Mouse (Mus musculus) liver, embryonic 12.5 days (tissue): Measurements from ENCODE around the gene Tns1. TPM values are rescaled to one million over a fixed set of nuclear protein-coding genes. Genes with fewer than 3 reads are reported as not detected.
A peak's percentile ranks its signal among the peaks of the same experiment; 100 is the strongest.

Source experiments
- ATAC-seq: fragments of 200-750 bp; cut with Nextera tagmentation; 2 replicates; pipeline ENCODE4 v1.8.0; 2017; ENCODE audit warnings: moderate number of reproducible peaks, mild to moderate bottlenecking, moderate library complexity
- H3K27ac ChIP-seq: fragments of 300-500 bp; sonication (generic); 2 replicates; pipeline ENCODE4 v1.5.1; 2016; ENCODE audit warnings: mild to moderate bottlenecking
- H3K27me3 ChIP-seq: fragments of 300-500 bp; sonication (generic); replicated peaks from 2 replicates; pipeline ENCODE4 v1.6.1; 2016; ENCODE audit warnings: mild to moderate bottlenecking, moderate library complexity
- H3K36me3 ChIP-seq: fragments of 300-500 bp; sonication (generic); 2 replicates; pipeline ENCODE4 v1.6.1; 2016; ENCODE audit warnings: mild to moderate bottlenecking, moderate library complexity
- H3K4me1 ChIP-seq: fragments of 300-500 bp; sonication (generic); 2 replicates; pipeline ENCODE4 v1.6.1; 2016
- H3K4me2 ChIP-seq: fragments of 300-500 bp; sonication (generic); 2 replicates; pipeline ENCODE4 v1.6.1; 2016; ENCODE audit warnings: mild to moderate bottlenecking, moderate library complexity
- H3K4me3 ChIP-seq: fragments of 300-500 bp; sonication (generic); 2 replicates; pipeline ENCODE4 v1.5.1; 2016; ENCODE audit warnings: mild to moderate bottlenecking, moderate library complexity
- H3K9ac ChIP-seq: fragments of 300-500 bp; sonication (generic); 2 replicates; pipeline ENCODE4 v1.6.1; 2016; ENCODE audit warnings: mild to moderate bottlenecking, moderate library complexity
- H3K9me3 ChIP-seq: fragments of 300-500 bp; sonication (generic); replicated peaks from 2 replicates; pipeline ENCODE4 v1.6.1; 2016; ENCODE audit warnings: mild to moderate bottlenecking, moderate library complexity
- WGBS: fragments of 180-500 bp; shearing (Covaris S2); methylation state at CpG from one replicate; pipeline ENCODE4 v1.1.7; 2016; ENCODE audit not compliant: insufficient replicate concordance; 5-methylcytosine and 5-hydroxymethylcytosine counted together
- polyA plus RNA-seq: library from polyadenylated mRNA; unstranded; fragments of >200 nt; fragmentation: Nextera tagmentation; extraction: Ambion mirVana; gene quantifications from 2 replicates; pipeline ENCODE4 v1.2.1, GENCODE M21; 2016

The Tns1 gene
- polyA plus RNA-seq, 1 experiment from 2014 or later: 13.1 TPM

- no peaks in the 10 kb centered on the region for H3K36me3 ChIP-seq
- peaks cover 5% of the 10 kb centered on the region for H3K4me1 ChIP-seq
- no peaks in the 10 kb centered on the region for H3K9me3 ChIP-seq
- no peak for ATAC-seq
- H3K9ac ChIP-seq: no peak overlapping the region
- no peak overlapping the region for H3K4me3 ChIP-seq
- peaks cover 70% of the 10 kb centered on the region for H3K27me3 ChIP-seq
- 64% methylated on average over 1 of the region's 1 CpGs for WGBS
- no peak overlapping the region for H3K27ac ChIP-seq
- H3K4me2 ChIP-seq: no peak overlapping the region
Measured at GRCm38 (mm10) chr1:74119115-74119514, 5.1 kb downstream of the Tns1 start.

GRCm38 (mm10) chr1:74117876-74118275 is 6.4 kb downstream of the Tns1 start:
- WGBS: 74% methylated on average over 6 of the region's 6 CpGs
- no peaks in the 10 kb centered on the region for H3K36me3 ChIP-seq
- H3K4me2 ChIP-seq: no peak overlapping the region
- H3K4me3 ChIP-seq: no peak overlapping the region
- peaks cover 63% of the 10 kb centered on the region for H3K27me3 ChIP-seq
- no peaks in the 10 kb centered on the region for H3K4me1 ChIP-seq
- H3K27ac ChIP-seq: no peak overlapping the region
- H3K9ac ChIP-seq: no peak overlapping the region
- H3K9me3 ChIP-seq: no peaks in the 10 kb centered on the region
- no peak for ATAC-seq

- 39% methylated on average over 3 of the region's 3 CpGs for WGBS
- H3K27me3 ChIP-seq: peaks cover 49% of the 10 kb centered on the region
- ATAC-seq: no peak
Measured at GRCm38 (mm10) chr1:74113071-74113470, 11.2 kb downstream of the Tns1 start.

GRCm38 (mm10) chr1:74111696-74112030 is 12.6 kb downstream of the Tns1 start:
- 42% methylated on average over 6 of the region's 6 CpGs for WGBS
- no peak for ATAC-seq

More at GRCm38 (mm10) chr1:74113071-74113470, 11.2 kb downstream of the Tns1 start:
- Histone ChIP-seq H3K27ac (no peak overlapping the region), H3K9ac (no peak overlapping the region), H3K36me3 (no peaks in the 10 kb centered on the region), H3K4me1 (peaks cover 9% of the 10 kb centered on the region; the same call in 1 of the 2 replicates), H3K9me3 (no peaks in the 10 kb centered on the region), H3K4me3 (no peak overlapping the region), H3K4me2 (no peak overlapping the region)

GRCm38 (mm10) chr1:74110932-74111695 is 13.1 kb downstream of the Tns1 start:
- no peak for ATAC-seq
- H3K27ac ChIP-seq: no peak overlapping the region

More at GRCm38 (mm10) chr1:74111696-74112030, 12.6 kb downstream of the Tns1 start:
- Histone ChIP-seq H3K9ac (no peak overlapping the region), H3K27ac (no peak overlapping the region), H3K27me3 (peaks cover 46% of the 10 kb centered on the region), H3K4me3 (no peak overlapping the region), H3K9me3 (no peaks in the 10 kb centered on the region), H3K4me1 (peaks cover 9% of the 10 kb centered on the region; the same call in 1 of the 2 replicates), H3K36me3 (no peaks in the 10 kb centered on the region), H3K4me2 (no peak overlapping the region)

DNA sequence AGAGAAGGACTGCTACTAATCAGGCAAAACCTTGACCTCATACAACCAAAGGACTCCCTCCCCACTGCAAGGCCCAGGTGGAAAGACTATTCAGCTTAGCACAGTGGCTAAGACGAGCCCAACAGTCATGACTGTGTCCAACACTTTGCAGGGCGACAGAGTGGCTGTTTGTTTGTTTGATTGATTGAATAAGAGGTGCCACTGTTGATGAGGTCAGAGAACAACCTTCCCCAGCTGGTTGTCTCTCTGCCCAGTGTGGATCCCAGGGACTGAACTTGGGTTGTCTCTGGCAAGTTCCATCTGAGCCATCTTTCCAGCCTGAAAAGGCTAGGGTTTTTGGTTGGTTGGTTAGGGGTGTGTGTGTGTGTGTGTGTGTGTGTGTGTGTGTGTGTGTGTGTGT is 14.6 kb downstream of the Tns1 start:
- H3K27me3 ChIP-seq: peaks cover 58% of the 10 kb centered on the region
- no peak overlapping the region for H3K4me2 ChIP-seq
- no peaks in the 10 kb centered on the region for H3K9me3 ChIP-seq
- no peak overlapping the region for H3K4me3 ChIP-seq
- H3K9ac ChIP-seq: no peak overlapping the region
- H3K27ac ChIP-seq: no peak overlapping the region
- no peaks in the 10 kb centered on the region for H3K36me3 ChIP-seq
- H3K4me1 ChIP-seq: peaks cover 9% of the 10 kb centered on the region; the same call in 1 of the 2 replicates
- no peak for ATAC-seq
- 38% methylated on average over 2 of the region's 2 CpGs for WGBS

More at GRCm38 (mm10) chr1:74110932-74111695, 13.1 kb downstream of the Tns1 start:
- Histone ChIP-seq H3K4me2 (no peak overlapping the region), H3K36me3 (no peaks in the 10 kb centered on the region), H3K4me3 (no peak overlapping the region), H3K4me1 (peaks cover 9% of the 10 kb centered on the region; the same call in 1 of the 2 replicates), H3K27me3 (peaks cover 50% of the 10 kb centered on the region), H3K9ac (no peak overlapping the region), H3K9me3 (no peaks in the 10 kb centered on the region)
- 34% methylated on average over 8 of the region's 8 CpGs for WGBS

- ATAC-seq: no peak
- Histone ChIP-seq H3K36me3 (no peaks in the 10 kb centered on the region), H3K27ac (no peak overlapping the region), H3K27me3 (peaks cover 68% of the 10 kb centered on the region), H3K9ac (no peak overlapping the region), H3K4me2 (no peak overlapping the region), H3K4me1 (peaks cover 9% of the 10 kb centered on the region; the same call in 1 of the 2 replicates), H3K4me3 (no peak overlapping the region), H3K9me3 (no peaks in the 10 kb centered on the region)
- 52% methylated on average over 4 of the region's 5 CpGs for WGBS
Measured at GRCm38 (mm10) chr1:74107931-74108618, 16.2 kb downstream of the Tns1 start.

DNA sequence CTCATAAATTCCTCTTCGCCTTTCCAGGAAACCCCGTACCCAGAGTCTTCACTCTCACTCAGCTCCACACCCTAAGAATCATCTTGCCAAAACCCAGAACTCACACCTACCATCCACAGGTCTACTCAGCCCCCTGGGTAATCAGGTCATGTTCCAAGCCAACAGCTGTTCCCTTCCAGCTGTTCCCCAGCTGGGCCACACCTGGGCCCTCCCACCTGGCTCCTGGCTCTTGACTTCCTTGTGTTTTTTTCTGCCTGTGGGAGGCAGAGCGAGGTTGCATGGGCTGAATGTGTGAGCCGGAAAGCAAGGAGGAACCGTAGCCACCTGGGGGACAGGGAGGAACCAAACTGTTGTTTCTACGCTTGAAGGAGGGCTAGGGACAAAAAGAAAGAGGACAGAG is 18.0 kb downstream of the Tns1 start:
- WGBS: 52% methylated on average over 6 of the region's 6 CpGs
- Histone ChIP-seq H3K4me3 (no peak overlapping the region), H3K36me3 (no peaks in the 10 kb centered on the region), H3K4me2 (no peak overlapping the region), H3K9ac (no peak overlapping the region), H3K4me1 (0 out of 2 replicates have a peak, but pooled peaks cover 3% of the 10 kb centered on the region), H3K9me3 (no peaks in the 10 kb centered on the region), H3K27me3 (peaks cover 74% of the 10 kb centered on the region), H3K27ac (no peak overlapping the region)
- ATAC-seq: no peak

GRCm38 (mm10) chr1:74105660-74106059 is 18.6 kb downstream of the Tns1 start:
- Histone ChIP-seq H3K9ac (no peak overlapping the region), H3K4me3 (no peak overlapping the region), H3K4me2 (no peak overlapping the region), H3K36me3 (no peaks in the 10 kb centered on the region), H3K9me3 (no peaks in the 10 kb centered on the region), H3K4me1 (no peaks in the 10 kb centered on the region), H3K27me3 (peaks cover 74% of the 10 kb centered on the region), H3K27ac (no peak overlapping the region)
- ATAC-seq: no peak
- WGBS: 66% methylated on average over 4 of the region's 4 CpGs

DNA sequence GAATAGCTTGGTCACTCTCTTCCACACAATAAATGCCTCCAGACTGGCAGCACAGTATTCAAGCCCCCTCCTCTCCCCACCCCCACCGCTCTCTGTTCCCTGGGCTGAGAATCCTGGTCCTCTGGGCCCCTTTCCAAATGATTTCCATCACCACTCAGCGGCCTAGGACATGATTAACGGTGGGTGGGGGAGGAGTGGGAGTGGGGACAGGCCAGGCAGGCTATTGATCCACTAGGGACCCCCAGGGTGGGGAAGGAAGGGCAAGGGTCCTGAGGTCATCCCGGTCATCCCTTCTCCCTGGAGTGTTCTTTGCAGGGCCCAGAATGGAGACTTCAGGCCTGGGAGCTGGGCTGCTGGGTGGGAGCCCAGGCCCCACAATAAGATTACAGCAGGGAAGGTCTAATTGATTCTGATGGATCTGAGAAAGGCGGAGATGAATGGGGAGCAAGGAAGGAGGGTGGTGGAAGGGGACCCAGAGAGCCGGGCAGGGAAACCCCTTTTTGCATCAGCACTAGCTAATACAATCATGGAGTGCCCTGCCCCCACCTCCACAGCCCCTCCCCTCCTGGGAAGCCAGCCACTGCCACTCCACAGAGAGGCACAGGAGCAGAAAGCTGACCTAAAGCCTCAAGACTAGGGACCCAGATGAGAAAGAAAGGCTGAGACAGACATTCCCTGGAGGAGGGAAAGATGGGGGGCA is 20.4 kb downstream of the Tns1 start:
- no peak overlapping the region for H3K27ac ChIP-seq
- peaks cover 77% of the 10 kb centered on the region for H3K27me3 ChIP-seq
- H3K4me2 ChIP-seq: no peak overlapping the region
- H3K36me3 ChIP-seq: no peaks in the 10 kb centered on the region
- H3K9ac ChIP-seq: no peak overlapping the region
- no peak for ATAC-seq
- WGBS: 38% methylated on average over 6 of the region's 6 CpGs
- no peaks in the 10 kb centered on the region for H3K9me3 ChIP-seq
- H3K4me1 ChIP-seq: 0 out of 2 replicates have a peak, but pooled peaks cover 4% of the 10 kb centered on the region
- no peak overlapping the region for H3K4me3 ChIP-seq

DNA sequence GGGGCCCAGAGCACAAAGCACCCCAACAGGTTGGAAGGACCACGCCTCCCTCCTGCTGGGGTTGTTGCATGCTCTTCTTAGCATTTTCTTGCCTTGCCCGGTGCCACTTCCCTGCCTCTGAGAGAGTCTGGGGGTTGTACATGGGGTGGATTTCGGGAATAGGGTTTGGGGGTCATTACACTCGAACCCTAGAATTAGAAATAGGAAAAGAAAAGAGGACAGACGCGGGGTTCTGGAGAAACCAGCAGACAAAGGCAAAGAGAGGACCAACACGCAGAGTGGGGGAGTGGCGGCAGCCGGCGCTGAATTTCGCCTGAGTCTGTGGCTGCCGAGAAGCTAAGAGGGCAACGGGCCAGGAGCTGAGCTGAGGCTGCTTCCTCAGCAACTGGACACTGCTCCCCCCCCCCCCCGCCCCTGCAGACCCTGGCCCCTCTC is 25.2 kb downstream of the Tns1 start:
- Histone ChIP-seq H3K4me2 (peak overlapping the region; percentile 56), H3K27ac (peak overlapping the region; percentile 28; the same call in 1 of the 2 replicates), H3K27me3 (peaks cover 97% of the 10 kb centered on the region), H3K4me3 (peak overlapping the region; percentile 41; the same call in 1 of the 2 replicates), H3K4me1 (0 out of 2 replicates have a peak, but pooled peaks cover 7% of the 10 kb centered on the region), H3K9me3 (no peaks in the 10 kb centered on the region), H3K36me3 (no peaks in the 10 kb centered on the region), H3K9ac (no peak overlapping the region)
- 2% methylated on average over 13 of the region's 14 CpGs for WGBS
- no peak for ATAC-seq
